Mouse (Mus musculus) lung, adult 2 months (tissue): ENCODE results near the gene Teddm1a.

ENCODE experiments used
- CTCF ChIP-seq: fragments of 200-500 bp; IDR thresholded peaks from 2 replicates; pipeline ENCODE4 v1.5.1; 2011; ENCODE audit warnings: mild to moderate bottlenecking, low read length, control low read depth; ENCODE audit not compliant: insufficient read depth
- POLR2A ChIP-seq: fragments of 200-500 bp; IDR thresholded peaks from 2 replicates; pipeline ENCODE4 v1.6.1; 2011; ENCODE audit warnings: low read depth, mild to moderate bottlenecking, control low read depth, low read length, borderline replicate concordance; ENCODE audit errors: extremely low read depth

- TF ChIP-seq POLR2A (no peak), CTCF (no peak)
These were observed 2.8 kb downstream of the Teddm1a start for GRCm38 (mm10) chr1:153894201-153894893.
